Mouse (Mus musculus): ENCODE results near the gene Apof. TPM values are rescaled to one million over a fixed set of nuclear protein-coding genes. Genes with fewer than 3 reads are reported as not detected.
"Not testable (repeated sequence)": the region's sequence is repeated elsewhere in the genome, so short reads cannot be mapped to it uniquely, and the experiment has no call there.

The Apof gene
- polyA plus RNA-seq, 1 experiment from 2014 or later, result not detected

- Histone ChIP-seq H3K27ac (replicated peaks) (no peak overlapping the region), H3K4me2 (no peak overlapping the region), H3K36me3 (no peaks in the 10 kb centered on the region), H3K9ac (replicated peaks) (no peak overlapping the region), H3K27me3 (replicated peaks) (no peaks in the 10 kb centered on the region), H3K4me3 (replicated peaks) (no peak overlapping the region), H3K4me1 (no peaks in the 10 kb centered on the region), H3K9me3 (replicated peaks) (no peaks in the 10 kb centered on the region)
- no peak for ATAC-seq (ENCODE audit: low FRiP score)
- 89% methylated on average over 5 of the region's 5 CpGs for WGBS
Observed at GRCm38 (mm10) chr10:128259946-128260345, 8.5 kb upstream of the Apof start.

DNA sequence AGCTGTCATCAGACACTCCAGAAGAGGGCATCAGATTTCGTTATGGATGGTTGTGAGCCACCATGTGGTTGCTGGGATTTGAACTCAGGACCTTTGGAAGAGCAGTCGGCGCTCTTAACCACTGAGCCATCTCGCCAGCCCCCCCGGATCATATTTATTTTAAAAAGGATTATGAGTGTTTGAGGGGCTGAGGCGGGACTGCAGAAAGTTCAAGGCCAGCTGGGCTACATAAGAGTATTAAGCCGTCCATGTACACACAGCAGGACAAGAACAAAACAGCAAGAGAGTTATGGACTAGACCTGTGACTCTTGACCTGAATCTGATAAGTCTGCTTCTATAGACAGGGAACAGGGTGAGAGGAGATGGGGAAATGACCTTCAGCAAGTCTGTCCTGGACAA lies 8.1 kb upstream of the Apof start:
- not testable (repeated sequence) for H3K9me3 ChIP-seq (replicated peaks); H3K27ac ChIP-seq (replicated peaks); H3K4me3 ChIP-seq (replicated peaks); H3K4me1 ChIP-seq; H3K4me2 ChIP-seq; H3K9ac ChIP-seq (replicated peaks); H3K27me3 ChIP-seq (replicated peaks); H3K36me3 ChIP-seq; ATAC-seq (ENCODE audit: low FRiP score)
- WGBS, result 86% methylated on average over 7 of the region's 7 CpGs

DNA sequence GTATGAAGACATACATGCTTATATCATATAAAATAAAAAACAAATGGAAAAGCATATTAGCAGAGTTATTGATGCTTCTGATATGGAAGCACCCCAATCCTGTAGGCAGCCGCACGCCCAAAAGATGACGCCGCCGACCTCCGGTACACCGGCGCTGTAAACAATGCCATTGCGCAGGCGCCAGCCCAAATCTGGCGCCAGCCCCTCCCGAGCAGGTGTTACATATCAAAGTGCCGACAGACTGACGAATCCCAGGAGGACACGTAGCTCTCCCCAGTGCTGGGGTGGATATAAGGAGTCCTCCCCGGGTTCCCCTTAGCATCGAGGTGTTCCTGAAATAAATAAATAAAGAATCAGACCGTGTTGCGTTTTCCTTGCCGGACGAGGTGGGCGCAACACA lies 6.2 kb upstream of the Apof start:
- no peaks in the 10 kb centered on the region for H3K27me3 ChIP-seq (replicated peaks)
- no peak overlapping the region for H3K9ac ChIP-seq (replicated peaks)
- no peaks in the 10 kb centered on the region for H3K36me3 ChIP-seq
- no peak overlapping the region for H3K4me2 ChIP-seq
- WGBS, result 81% methylated on average over 22 of the region's 22 CpGs
- no peaks in the 10 kb centered on the region for H3K9me3 ChIP-seq (replicated peaks)
- H3K4me3 ChIP-seq (replicated peaks), result no peak overlapping the region
- no peak overlapping the region for H3K27ac ChIP-seq (replicated peaks)
- H3K4me1 ChIP-seq, result no peaks in the 10 kb centered on the region
- no peak for ATAC-seq (ENCODE audit: low FRiP score)

DNA sequence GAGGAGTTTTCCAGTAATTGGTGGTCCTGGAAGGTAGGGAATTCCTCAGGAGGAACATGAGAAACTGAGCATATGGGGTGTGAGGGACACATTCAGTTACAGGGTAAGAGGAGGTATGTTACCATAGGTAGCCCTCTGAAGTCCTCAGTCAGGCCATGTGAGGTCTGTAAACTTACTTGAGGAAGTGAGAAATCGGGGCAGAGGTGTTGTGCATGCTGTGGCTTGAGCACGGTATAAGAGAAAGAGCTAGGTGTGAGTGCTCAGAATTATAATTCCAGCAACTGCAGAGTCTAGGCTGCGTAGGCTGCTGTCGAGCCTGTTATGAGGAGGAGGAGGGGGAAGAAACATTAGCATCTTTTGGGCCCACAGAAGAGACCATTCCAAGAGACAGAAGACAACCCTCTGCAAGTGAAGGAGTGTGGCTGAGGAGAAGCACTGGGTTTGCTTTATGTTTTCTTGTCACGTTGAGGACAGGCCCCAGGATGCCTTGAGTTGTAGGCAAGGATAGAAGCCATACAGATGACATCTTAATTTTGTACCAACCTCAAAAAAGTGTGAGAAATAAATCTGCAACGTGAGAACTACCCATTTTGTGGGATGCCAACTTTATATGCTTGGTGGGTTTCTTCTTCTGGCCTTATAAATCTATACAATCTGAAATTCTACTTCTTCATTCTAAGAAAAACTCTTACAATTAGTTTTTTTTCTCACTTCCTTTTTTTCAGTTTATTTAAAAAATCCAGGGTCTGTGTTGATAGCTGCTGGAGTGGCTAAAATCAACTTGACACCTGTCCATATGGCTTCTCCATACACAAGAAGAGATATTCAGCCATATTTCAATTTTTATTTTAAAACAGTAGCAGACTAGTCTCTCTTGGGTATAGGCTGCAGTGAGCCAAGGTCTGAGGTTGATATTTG lies 4.8 kb upstream of the Apof start:
- Histone ChIP-seq H3K4me1 (no peaks in the 10 kb centered on the region), H3K36me3 (no peaks in the 10 kb centered on the region), H3K27me3 (replicated peaks) (no peaks in the 10 kb centered on the region), H3K27ac (replicated peaks) (no peak overlapping the region), H3K9ac (replicated peaks) (no peak overlapping the region), H3K4me2 (no peak overlapping the region), H3K9me3 (replicated peaks) (no peaks in the 10 kb centered on the region), H3K4me3 (replicated peaks) (no peak overlapping the region)
- no peak for ATAC-seq (ENCODE audit: low FRiP score)
- 78% methylated on average over 6 of the region's 6 CpGs for WGBS

DNA sequence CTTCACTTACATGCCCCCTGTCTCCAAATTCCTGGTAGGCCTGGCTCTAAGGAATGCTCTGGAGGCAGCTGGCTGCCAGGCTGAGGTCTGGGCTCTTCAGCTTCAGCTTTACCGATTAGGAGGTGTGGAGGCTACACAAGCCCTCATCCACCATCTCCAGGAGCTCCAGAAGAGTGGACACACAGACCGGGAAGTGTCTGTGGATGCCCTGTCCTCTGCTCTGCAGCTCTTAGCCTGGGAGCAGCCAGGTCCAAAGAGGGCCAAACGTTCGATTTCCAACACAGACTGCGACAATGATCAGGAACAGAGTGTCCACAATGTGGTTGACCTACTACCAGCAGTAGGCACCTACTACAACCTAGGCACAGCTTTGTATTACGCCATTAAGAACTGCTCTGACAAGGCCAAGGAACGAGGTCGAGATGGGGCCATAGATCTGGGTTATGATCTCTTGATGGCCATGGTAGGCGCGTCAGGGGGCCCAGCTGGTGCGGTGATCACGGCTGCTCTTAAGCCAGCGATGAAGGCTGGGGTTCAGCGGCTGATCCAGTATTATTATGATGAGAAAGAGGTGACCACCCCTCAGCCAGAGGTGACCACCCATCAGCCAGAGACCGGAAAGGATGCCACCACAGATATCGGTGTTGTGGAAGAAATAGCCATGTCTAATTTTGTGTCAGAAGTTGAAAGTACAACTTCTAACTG lies 887 bp downstream of the Apof start:
- Histone ChIP-seq H3K27ac (replicated peaks) (no peak overlapping the region), H3K9me3 (replicated peaks) (no peaks in the 10 kb centered on the region), H3K27me3 (replicated peaks) (no peaks in the 10 kb centered on the region), H3K4me1 (peaks cover 7% of the 10 kb centered on the region; the same call in 1 of the 2 replicates), H3K9ac (replicated peaks) (no peak overlapping the region), H3K4me2 (peak overlapping the region; percentile 75; the same call in 1 of the 2 replicates), H3K36me3 (no peaks in the 10 kb centered on the region), H3K4me3 (replicated peaks) (no peak overlapping the region)
- WGBS, result 90% methylated on average over 16 of the region's 16 CpGs
- ATAC-seq (ENCODE audit: low FRiP score), result no peak

DNA sequence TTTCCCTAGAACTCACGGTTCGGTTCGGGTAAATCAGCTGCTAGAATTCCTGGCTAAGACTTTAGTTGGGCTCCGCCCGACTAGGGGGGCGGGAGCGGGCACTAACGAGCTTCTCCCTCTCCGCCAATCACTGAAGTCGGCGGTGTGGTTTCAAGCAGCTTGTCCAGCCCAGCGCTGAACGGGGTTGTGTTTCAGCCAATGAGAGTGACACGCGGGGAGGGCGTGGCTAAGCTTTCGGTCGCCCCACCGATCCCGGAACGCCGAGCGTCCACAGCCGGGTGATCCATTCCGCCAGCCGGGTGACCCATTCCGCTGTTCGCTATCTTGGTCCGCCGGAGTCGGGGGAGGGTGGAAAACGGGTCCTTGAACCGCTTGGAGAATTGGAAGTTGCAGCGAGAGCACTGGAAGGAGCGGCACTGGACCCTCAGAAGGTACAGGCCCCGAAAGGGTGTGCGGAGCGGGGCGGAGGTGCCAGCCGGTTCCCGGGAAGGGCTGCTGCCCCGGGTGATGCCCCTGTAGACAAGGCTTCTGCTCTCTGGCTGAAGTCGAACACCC lies 1.9 kb downstream of the Apof start, which contains the start of gene Stat2:
Gene Stat2 (plus strand): TSS at position 273 of the 555 bp plus-strand sequence.
- Histone ChIP-seq H3K4me3 (replicated peaks) (peak within 1 kb of the TSS; percentile 83), H3K4me1 (peaks cover 7% of the 10 kb centered on the region; the same call in 1 of the 2 replicates), H3K27ac (replicated peaks) (peak within 1 kb of the TSS; percentile 87), H3K9me3 (replicated peaks) (no peaks in the 10 kb centered on the region), H3K4me2 (peak within 1 kb of the TSS; percentile 75), H3K27me3 (replicated peaks) (no peaks in the 10 kb centered on the region), H3K36me3 (no peaks in the 10 kb centered on the region), H3K9ac (replicated peaks) (peak within 1 kb of the TSS; percentile 81)
- peak; percentile 99 for ATAC-seq (ENCODE audit: low FRiP score)
- WGBS, result under 1% methylated on average over 43 of the region's 43 CpGs

GRCm38 (mm10) chr10:128270866-128271265 lies 2.4 kb downstream of the Apof start:
- no peaks in the 10 kb centered on the region for H3K9me3 ChIP-seq (replicated peaks)
- no peaks in the 10 kb centered on the region for H3K36me3 ChIP-seq
- peak overlapping the region; percentile 83 for H3K4me3 ChIP-seq (replicated peaks)
- ATAC-seq (ENCODE audit: low FRiP score), result no peak; the same call in 1 of the 2 replicates
- peak overlapping the region; percentile 87 for H3K27ac ChIP-seq (replicated peaks)
- H3K9ac ChIP-seq (replicated peaks), result peak overlapping the region; percentile 81
- peak overlapping the region; percentile 75 for H3K4me2 ChIP-seq
- H3K27me3 ChIP-seq (replicated peaks), result no peaks in the 10 kb centered on the region
- H3K4me1 ChIP-seq, result peaks cover 7% of the 10 kb centered on the region; the same call in 1 of the 2 replicates
- 44% methylated on average over 7 of the region's 7 CpGs for WGBS

DNA sequence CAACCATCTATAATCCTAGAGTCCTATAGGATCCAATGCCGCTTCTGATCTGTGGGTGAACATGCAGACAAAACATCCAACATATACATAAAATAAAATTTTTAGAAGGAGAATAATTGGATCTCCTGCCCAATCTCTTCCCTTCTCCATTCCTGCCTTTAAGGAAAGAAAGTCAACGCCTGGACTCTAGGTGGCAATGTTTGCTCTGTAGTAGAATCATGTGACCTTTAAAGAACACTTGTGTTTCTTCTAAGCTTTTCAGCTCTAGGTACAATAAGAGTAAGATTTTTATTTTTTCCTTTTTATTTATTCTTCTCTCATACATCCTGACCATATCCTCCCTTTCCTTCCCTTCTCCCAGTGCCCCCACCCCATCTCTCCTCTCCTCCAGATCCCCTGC lies 3.4 kb downstream of the Apof start:
- Histone ChIP-seq H3K4me3 (replicated peaks) (no peak overlapping the region), H3K36me3 (peaks cover 7% of the 10 kb centered on the region), H3K9ac (replicated peaks) (no peak overlapping the region), H3K27ac (replicated peaks) (no peak overlapping the region), H3K4me2 (no peak overlapping the region), H3K4me1 (peaks cover 7% of the 10 kb centered on the region; the same call in 1 of the 2 replicates), H3K27me3 (replicated peaks) (no peaks in the 10 kb centered on the region), H3K9me3 (replicated peaks) (no peaks in the 10 kb centered on the region)
- no peak for ATAC-seq (ENCODE audit: low FRiP score)
- 73% methylated on average over 2 of the region's 2 CpGs for WGBS

DNA sequence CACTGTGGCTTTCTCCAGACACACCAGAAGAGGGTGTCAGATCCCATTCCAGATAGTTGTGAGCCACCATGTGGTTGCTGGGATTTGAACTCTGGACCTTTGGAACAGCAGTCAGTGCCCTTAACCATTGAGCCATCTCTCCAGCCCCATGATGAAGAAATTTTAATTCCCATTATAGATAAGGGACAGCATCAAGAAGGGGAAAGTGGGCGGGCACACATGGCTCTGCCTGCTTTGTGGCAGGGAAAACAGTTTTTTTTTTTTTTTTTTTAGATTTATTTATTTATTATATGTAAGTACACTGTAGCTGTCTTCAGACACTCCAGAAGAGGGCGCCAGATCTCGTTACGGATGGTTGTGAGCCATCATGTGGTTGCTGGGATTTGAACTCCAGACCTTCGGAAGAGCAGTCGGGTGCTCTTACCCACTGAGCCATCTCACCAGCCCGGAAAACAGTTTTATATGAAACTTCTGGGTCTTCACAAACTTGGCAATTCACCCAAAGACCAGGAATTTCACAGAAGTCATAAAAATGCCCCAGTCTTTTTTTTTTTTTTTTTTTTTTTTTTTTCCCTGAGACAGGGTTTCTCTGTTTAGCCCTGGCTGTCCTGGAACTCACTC lies 4.5 kb downstream of the Apof start:
- not testable (repeated sequence) for H3K9ac ChIP-seq (replicated peaks); H3K27me3 ChIP-seq (replicated peaks); H3K27ac ChIP-seq (replicated peaks); ATAC-seq (ENCODE audit: low FRiP score); H3K4me3 ChIP-seq (replicated peaks); H3K4me2 ChIP-seq; H3K4me1 ChIP-seq; H3K9me3 ChIP-seq (replicated peaks)
- WGBS, result 88% methylated on average over 6 of the region's 7 CpGs
- H3K36me3 ChIP-seq, result peaks cover 14% of the 10 kb centered on the region

- not testable (repeated sequence) for H3K4me3 ChIP-seq (replicated peaks); H3K4me2 ChIP-seq; H3K27ac ChIP-seq (replicated peaks); H3K9ac ChIP-seq (replicated peaks); ATAC-seq (ENCODE audit: low FRiP score); H3K4me1 ChIP-seq; H3K27me3 ChIP-seq (replicated peaks); H3K9me3 ChIP-seq (replicated peaks)
- 96% methylated on average over 1 of the region's 1 CpGs for WGBS
- H3K36me3 ChIP-seq, result peaks cover 32% of the 10 kb centered on the region
Observed at GRCm38 (mm10) chr10:128275374-128275773, 6.9 kb downstream of the Apof start.

GRCm38 (mm10) chr10:128278158-128278557 lies 9.7 kb downstream of the Apof start:
- no peaks in the 10 kb centered on the region for H3K27me3 ChIP-seq (replicated peaks)
- H3K36me3 ChIP-seq, result peaks cover 53% of the 10 kb centered on the region
- no peak for ATAC-seq (ENCODE audit: low FRiP score)

More at GRCm38 (mm10) chr10:128278158-128278557, 9.7 kb downstream of the Apof start:
- H3K9me3 ChIP-seq (replicated peaks), result no peaks in the 10 kb centered on the region
- no peak overlapping the region for H3K4me3 ChIP-seq (replicated peaks)
- H3K9ac ChIP-seq (replicated peaks), result no peak overlapping the region
- H3K27ac ChIP-seq (replicated peaks), result no peak overlapping the region
- H3K4me1 ChIP-seq, result no peaks in the 10 kb centered on the region
- no peak overlapping the region for H3K4me2 ChIP-seq
- 70% methylated on average over 6 of the region's 6 CpGs for whole genome bisulfite sequencing

Measured in neural tube, embryonic 15.5 days (tissue).